Mouse (Mus musculus): ENCODE measurements around the gene Gm49373. TPM values are rescaled to one million over a fixed set of nuclear protein-coding genes. Genes with fewer than 3 reads are reported as not detected.

The Gm49373 gene
- polyA plus RNA-seq, 1 experiment from 2014 or later: 0.24 TPM

- no peaks in the 10 kb centered on the region for H3K27me3 ChIP-seq (ENCODE audit: control insufficient read depth, insufficient read depth, low read length)
- WGBS: 76% methylated on average over 3 of the region's 3 CpGs
- H3K36me3 ChIP-seq (ENCODE audit: control insufficient read depth, insufficient read depth, low read length): peaks cover 40% of the 10 kb centered on the region
- ATAC-seq (ENCODE audit: low FRiP score, low TSS enrichment): no peak
- no peaks in the 10 kb centered on the region for H3K4me1 ChIP-seq (replicated peaks; ENCODE audit: control insufficient read depth, insufficient read depth)
- H3K9ac ChIP-seq (ENCODE audit: low read length): no peak overlapping the region
- no peak for DNase-seq (ENCODE audit: low spot score)
- no peak overlapping the region for H3K27ac ChIP-seq (replicated peaks)
- no peaks in the 10 kb centered on the region for H3K9me3 ChIP-seq (ENCODE audit: control insufficient read depth, low read length)
- H3K4me3 ChIP-seq (ENCODE audit: low read depth, low read length): no peak overlapping the region
- no peak overlapping the region for H3K4me2 ChIP-seq (replicated peaks; ENCODE audit: low read depth)
- TF ChIP-seq EP300 (optimal IDR thresholded peaks at IDR 0.05): no peak
- no peak for TF ChIP-seq CTCF (IDR thresholded peaks at IDR 0.05; ENCODE audit: low read depth)
Measured at GRCm38 (mm10) chr9:21083324-21083723, 10.4 kb upstream of the Gm49373 start.

DNA sequence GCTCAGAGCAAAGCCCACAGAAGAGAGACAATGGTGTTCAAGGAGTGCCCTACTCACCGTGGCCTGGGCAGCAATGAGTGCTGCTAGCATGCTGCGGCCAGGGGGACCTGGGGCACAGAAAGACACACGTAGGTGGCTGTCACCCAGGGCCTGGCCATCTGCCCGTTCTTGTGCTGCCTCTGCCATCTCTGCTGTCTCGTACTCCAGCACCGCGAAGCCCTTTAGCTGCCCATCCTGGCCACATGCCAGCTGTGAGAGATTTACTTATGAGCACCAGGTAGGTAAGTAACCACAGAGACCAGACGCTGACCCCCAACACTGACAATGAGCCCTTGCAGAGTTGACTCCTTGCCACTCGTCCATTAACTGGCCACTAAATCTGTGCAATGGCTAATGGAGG, 8.2 kb upstream of the Gm49373 start:
- WGBS: 83% methylated on average over 9 of the region's 9 CpGs

GRCm38 (mm10) chr9:21075625-21076024, 2.7 kb upstream of the Gm49373 start:
- H3K36me3 ChIP-seq (ENCODE audit: control insufficient read depth, insufficient read depth, low read length): peaks cover 13% of the 10 kb centered on the region
- H3K9ac ChIP-seq (ENCODE audit: low read length): no peak overlapping the region
- DNase-seq (ENCODE audit: low spot score) (no peak), ATAC-seq (ENCODE audit: low FRiP score, low TSS enrichment) (no peak)
- no peak overlapping the region for H3K4me2 ChIP-seq (replicated peaks; ENCODE audit: low read depth)
- no peak overlapping the region for H3K27ac ChIP-seq (replicated peaks)
- no peaks in the 10 kb centered on the region for H3K9me3 ChIP-seq (ENCODE audit: control insufficient read depth, low read length)
- H3K4me1 ChIP-seq (replicated peaks; ENCODE audit: control insufficient read depth, insufficient read depth): no peaks in the 10 kb centered on the region
- TF ChIP-seq EP300 (optimal IDR thresholded peaks at IDR 0.05) (no peak), CTCF (IDR thresholded peaks at IDR 0.05; ENCODE audit: low read depth) (no peak)
- H3K4me3 ChIP-seq (ENCODE audit: low read depth, low read length): no peak overlapping the region
- no peaks in the 10 kb centered on the region for H3K27me3 ChIP-seq (ENCODE audit: control insufficient read depth, insufficient read depth, low read length)
- WGBS: 83% methylated on average over 3 of the region's 3 CpGs

More for the DNA sequence above, 8.2 kb upstream of the Gm49373 start:
- H3K4me2 ChIP-seq (replicated peaks; ENCODE audit: low read depth): no peak overlapping the region
- H3K4me1 ChIP-seq (replicated peaks; ENCODE audit: control insufficient read depth, insufficient read depth): no peaks in the 10 kb centered on the region
- no peak overlapping the region for H3K4me3 ChIP-seq (ENCODE audit: low read depth, low read length)
- ATAC-seq (ENCODE audit: low FRiP score, low TSS enrichment) (no peak), DNase-seq (ENCODE audit: low spot score) (no peak)
- TF ChIP-seq EP300 (optimal IDR thresholded peaks at IDR 0.05) (no peak), CTCF (IDR thresholded peaks at IDR 0.05; ENCODE audit: low read depth) (no peak)
- H3K9ac ChIP-seq (ENCODE audit: low read length): no peak overlapping the region
- H3K27ac ChIP-seq (replicated peaks): no peak overlapping the region
- no peaks in the 10 kb centered on the region for H3K9me3 ChIP-seq (ENCODE audit: control insufficient read depth, low read length)
- peaks cover 35% of the 10 kb centered on the region for H3K36me3 ChIP-seq (ENCODE audit: control insufficient read depth, insufficient read depth, low read length)
- H3K27me3 ChIP-seq (ENCODE audit: control insufficient read depth, insufficient read depth, low read length): no peaks in the 10 kb centered on the region

- WGBS: 67% methylated on average over 1 of the region's 1 CpGs
- peaks cover 14% of the 10 kb centered on the region for H3K36me3 ChIP-seq (ENCODE audit: control insufficient read depth, insufficient read depth, low read length)
- no peaks in the 10 kb centered on the region for H3K27me3 ChIP-seq (ENCODE audit: control insufficient read depth, insufficient read depth, low read length)
- no peak for DNase-seq (ENCODE audit: low spot score)
- no peaks in the 10 kb centered on the region for H3K4me1 ChIP-seq (replicated peaks; ENCODE audit: control insufficient read depth, insufficient read depth)
- no peak for ATAC-seq (ENCODE audit: low FRiP score, low TSS enrichment)
- no peak overlapping the region for H3K9ac ChIP-seq (ENCODE audit: low read length)
- H3K27ac ChIP-seq (replicated peaks): no peak overlapping the region; the same call in 1 of the 2 replicates
- no peaks in the 10 kb centered on the region for H3K9me3 ChIP-seq (ENCODE audit: control insufficient read depth, low read length)
- TF ChIP-seq CTCF (IDR thresholded peaks at IDR 0.05; ENCODE audit: low read depth) (no peak), EP300 (optimal IDR thresholded peaks at IDR 0.05) (no peak)
- no peak overlapping the region for H3K4me3 ChIP-seq (ENCODE audit: low read depth, low read length)
- no peak overlapping the region for H3K4me2 ChIP-seq (replicated peaks; ENCODE audit: low read depth)
Measured at GRCm38 (mm10) chr9:21074173-21074572, 1.3 kb upstream of the Gm49373 start.

GRCm38 (mm10) chr9:21072641-21073040, 255 bp downstream of the Gm49373 start:
- WGBS: 4% methylated on average over 4 of the region's 4 CpGs

DNA sequence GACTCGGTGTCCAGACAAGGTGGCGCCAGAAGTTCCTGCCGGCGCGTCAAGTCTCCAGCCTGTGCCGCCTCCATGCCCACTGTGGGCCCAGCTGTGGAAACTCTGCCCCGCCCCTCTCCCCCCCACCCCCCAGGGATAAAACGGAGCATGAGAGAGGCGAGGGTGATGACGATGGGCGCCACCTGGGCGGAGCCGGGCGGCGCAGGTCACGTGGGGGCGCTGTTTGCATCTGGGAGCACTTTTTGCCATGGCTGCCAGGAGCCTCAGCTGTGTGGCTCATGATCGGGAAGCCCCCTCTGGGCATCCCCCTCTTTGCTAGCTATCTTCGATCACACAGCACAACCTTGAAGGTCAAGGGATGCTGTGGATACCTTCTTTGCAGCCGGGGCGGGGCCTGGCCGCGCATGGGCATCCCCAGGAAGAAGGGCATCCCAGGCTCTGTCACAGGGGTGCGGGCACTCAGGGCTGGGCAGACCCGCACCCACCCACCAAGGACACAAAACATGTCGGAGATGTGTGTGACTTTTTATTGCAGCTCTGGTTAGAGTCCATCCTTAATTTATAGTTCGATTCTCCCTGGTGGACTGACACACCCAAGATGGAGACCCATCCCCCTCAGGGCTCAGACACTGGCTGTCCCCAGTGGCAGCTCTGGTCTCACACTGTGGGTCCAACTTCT, 5.8 kb downstream of the Gm49373 start, which contains the start of gene Zglp1:
Gene Zglp1, minus strand, starts transcription at position 88 of the 679 bp plus-strand sequence.
- H3K4me1 ChIP-seq (replicated peaks; ENCODE audit: control insufficient read depth, insufficient read depth): no peaks in the 10 kb centered on the region
- peaks cover 7% of the 10 kb centered on the region; the same call in 1 of the 2 replicates for H3K36me3 ChIP-seq (ENCODE audit: control insufficient read depth, insufficient read depth, low read length)
- H3K27me3 ChIP-seq (ENCODE audit: control insufficient read depth, insufficient read depth, low read length): no peaks in the 10 kb centered on the region
- no peaks in the 10 kb centered on the region for H3K9me3 ChIP-seq (ENCODE audit: control insufficient read depth, low read length)
- no peak within 1 kb of the TSS for H3K4me2 ChIP-seq (replicated peaks; ENCODE audit: low read depth)
- no peak within 1 kb of the TSS for H3K9ac ChIP-seq (ENCODE audit: low read length)
- no peak within 1 kb of the TSS for H3K27ac ChIP-seq (replicated peaks)
- TF ChIP-seq CTCF (IDR thresholded peaks at IDR 0.05; ENCODE audit: low read depth) (no peak), EP300 (optimal IDR thresholded peaks at IDR 0.05) (no peak)
- ATAC-seq (ENCODE audit: low FRiP score, low TSS enrichment): no peak
- H3K4me3 ChIP-seq (ENCODE audit: low read depth, low read length): no peak within 1 kb of the TSS
- no peak for DNase-seq (ENCODE audit: low spot score)
- WGBS: 80% methylated on average over 27 of the region's 27 CpGs

More at GRCm38 (mm10) chr9:21072641-21073040, 255 bp downstream of the Gm49373 start:
- Histone ChIP-seq H3K27me3 (ENCODE audit: control insufficient read depth, insufficient read depth, low read length) (no peaks in the 10 kb centered on the region), H3K4me2 (replicated peaks; ENCODE audit: low read depth) (peak overlapping the region; percentile 94), H3K27ac (replicated peaks) (peak overlapping the region; percentile 53), H3K9ac (ENCODE audit: low read length) (peak overlapping the region; percentile 76), H3K4me3 (ENCODE audit: low read depth, low read length) (peak overlapping the region; percentile 91), H3K36me3 (ENCODE audit: control insufficient read depth, insufficient read depth, low read length) (peaks cover 6% of the 10 kb centered on the region; the same call in 1 of the 2 replicates), H3K4me1 (replicated peaks; ENCODE audit: control insufficient read depth, insufficient read depth) (no peaks in the 10 kb centered on the region), H3K9me3 (ENCODE audit: control insufficient read depth, low read length) (no peaks in the 10 kb centered on the region)
- ATAC-seq (ENCODE audit: low FRiP score, low TSS enrichment) (peak; percentile 24), DNase-seq (ENCODE audit: low spot score) (no peak)
- no peak for TF ChIP-seq CTCF (IDR thresholded peaks at IDR 0.05; ENCODE audit: low read depth)
- TF ChIP-seq EP300 (optimal IDR thresholded peaks at IDR 0.05): no peak
